Mouse (Mus musculus) liver, adult 2 months (tissue): ENCODE measurements at regions not wholly inside any gene's neighbourhood (a gene's known extent, or its start where the extent isn't known, plus 50 kb on each side); places are given as distances from the start of the nearest gene placed in this dataset.

Experiments used
- CTCF ChIP-seq: fragments of 200-500 bp; IDR thresholded peaks from 2 replicates; pipeline ENCODE4 v1.5.1; 2011; ENCODE audit warnings: low read depth, low read length, control low read depth
- POLR2A ChIP-seq: fragments of 200-500 bp; IDR thresholded peaks from 2 replicates; pipeline ENCODE4 v1.6.1; 2011; ENCODE audit warnings: low read length, control low read depth; ENCODE audit not compliant: insufficient read depth; ENCODE audit errors: extremely low read depth

DNA sequence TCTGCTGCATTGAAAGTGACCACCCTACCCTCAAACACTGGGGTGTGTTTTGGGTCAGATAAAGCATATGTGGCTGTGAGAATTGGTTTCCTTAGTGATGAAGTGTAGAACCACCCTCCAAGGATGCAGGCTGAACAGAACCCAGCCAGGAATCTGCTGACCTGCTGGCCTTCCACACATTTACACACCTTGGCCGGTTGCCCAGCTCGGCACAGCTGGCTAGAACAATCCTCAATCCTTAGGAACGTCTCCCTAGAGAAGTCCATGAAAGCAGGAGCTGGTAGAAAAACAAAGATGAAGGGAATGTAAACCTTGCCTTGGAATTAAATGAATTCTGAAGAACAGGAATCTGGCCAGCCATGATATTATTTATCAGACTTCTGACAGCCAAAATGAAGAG, 737.3 kb downstream of the Slc4a3 start:
- TF ChIP-seq CTCF (no peak), POLR2A (no peak)
